Mouse (Mus musculus) frontal cortex, postnatal 14 days (tissue): ENCODE measurements around the gene Sgsm2.

Experiments
- DNase-seq, 2 experiments: peaks; one replicate each; pipeline ENCODE4 v3.0.0; 2022; ENCODE audit warnings: low spot score in 2 of 2

Sgsm2 gene

GRCm38 (mm10) chr11:74841366-74841765 is 55.5 kb downstream of the Sgsm2 start:
- DNase-seq: no peak

GRCm38 (mm10) chr11:74840739-74841138 is 56.1 kb downstream of the Sgsm2 start:
- DNase-seq: no peak

- no peak for DNase-seq
These were observed 56.8 kb downstream of the Sgsm2 start for GRCm38 (mm10) chr11:74839860-74840715.

DNA sequence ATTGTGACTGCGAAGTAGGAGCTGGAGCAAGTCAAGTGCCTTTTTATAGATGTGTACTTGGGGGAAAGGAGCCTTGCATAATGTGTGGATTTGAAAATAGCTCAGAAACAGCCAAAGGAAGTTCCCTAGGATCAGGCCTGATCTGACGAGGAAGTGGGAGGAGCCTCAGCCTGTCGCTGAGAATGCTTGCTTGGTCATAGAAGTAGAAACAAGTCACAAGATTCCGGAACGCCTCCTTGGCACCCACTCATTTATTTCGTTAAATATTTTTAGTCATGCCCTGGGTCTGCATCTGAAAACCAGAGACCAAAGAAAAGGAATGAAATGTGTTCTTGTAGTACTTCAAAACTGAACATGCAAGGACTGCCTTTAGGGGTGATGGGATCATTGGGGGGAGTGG is 57.9 kb downstream of the Sgsm2 start:
- peak; percentile 63 to 66 for DNase-seq

- peak; percentile 85 to 88 for DNase-seq
These were observed 58.4 kb downstream of the Sgsm2 start for GRCm38 (mm10) chr11:74838441-74838840.

GRCm38 (mm10) chr11:74837694-74838431 is 59.0 kb downstream of the Sgsm2 start:
- peak; percentile 86 for DNase-seq

GRCm38 (mm10) chr11:74837056-74837693 is 59.7 kb downstream of the Sgsm2 start:
- DNase-seq: no peak

GRCm38 (mm10) chr11:74836225-74837055 is 60.4 kb downstream of the Sgsm2 start:
- peak in 1 of 2 experiments; percentile 4 for DNase-seq

- no peak for DNase-seq
These were observed 61.2 kb downstream of the Sgsm2 start for GRCm38 (mm10) chr11:74835593-74836224.

GRCm38 (mm10) chr11:74834650-74835277 is 62.1 kb downstream of the Sgsm2 start:
- no peak for DNase-seq

DNA sequence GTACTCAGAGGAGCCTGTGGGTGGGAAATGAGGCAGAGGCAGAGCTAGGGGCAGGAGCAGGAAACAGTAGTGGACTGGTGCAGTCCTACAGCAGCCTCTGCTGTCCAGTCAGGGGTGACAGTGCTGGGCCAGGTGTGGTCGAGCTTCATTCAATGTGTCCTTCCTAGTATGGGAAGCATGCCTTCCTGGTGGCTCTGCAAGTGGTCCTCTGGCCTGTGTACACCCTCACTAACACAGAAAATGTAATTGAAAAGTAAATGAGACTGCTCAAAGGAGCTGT is 62.6 kb downstream of the Sgsm2 start:
- DNase-seq: peak in 1 of 2 experiments; percentile 4

DNA sequence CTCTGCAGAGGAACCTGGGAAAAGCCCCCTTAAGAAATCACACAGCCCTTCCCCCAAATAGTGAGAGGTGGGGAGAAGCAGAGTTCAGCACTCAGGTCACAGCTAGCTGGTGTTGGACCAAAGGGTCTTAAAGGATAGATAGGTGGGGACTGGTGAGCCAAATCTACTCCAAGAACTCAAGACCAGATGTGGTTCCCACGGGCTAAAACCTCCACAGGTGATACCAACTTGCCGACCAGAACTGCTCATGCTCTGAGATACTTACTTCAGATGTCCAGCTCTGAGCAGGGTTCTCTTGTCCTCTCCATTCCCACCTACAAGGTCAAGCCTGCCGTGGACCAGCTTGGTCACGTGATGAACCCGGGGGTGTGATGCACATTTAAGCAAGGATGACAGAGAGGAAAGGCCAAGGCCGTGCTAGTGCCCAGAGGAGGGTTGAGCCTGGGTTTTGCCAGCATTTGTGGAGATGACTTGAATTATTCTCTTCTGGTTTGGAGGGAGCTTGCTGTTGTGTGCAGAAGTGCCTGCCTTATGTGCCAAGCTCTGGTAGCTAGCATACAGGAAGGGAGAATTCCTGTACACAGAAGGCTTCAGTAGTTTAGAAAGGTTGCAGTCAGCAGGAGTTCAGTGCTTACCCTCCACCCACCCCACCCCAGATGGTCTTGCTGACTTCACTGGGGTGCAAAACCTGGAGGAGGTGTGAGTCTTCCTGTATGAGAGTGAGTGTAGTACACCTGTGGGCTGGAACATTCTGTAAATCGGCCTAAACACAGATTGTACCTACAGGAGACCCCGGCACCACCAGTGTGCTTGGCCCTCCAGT is 63.1 kb downstream of the Sgsm2 start:
- DNase-seq: no peak

DNA sequence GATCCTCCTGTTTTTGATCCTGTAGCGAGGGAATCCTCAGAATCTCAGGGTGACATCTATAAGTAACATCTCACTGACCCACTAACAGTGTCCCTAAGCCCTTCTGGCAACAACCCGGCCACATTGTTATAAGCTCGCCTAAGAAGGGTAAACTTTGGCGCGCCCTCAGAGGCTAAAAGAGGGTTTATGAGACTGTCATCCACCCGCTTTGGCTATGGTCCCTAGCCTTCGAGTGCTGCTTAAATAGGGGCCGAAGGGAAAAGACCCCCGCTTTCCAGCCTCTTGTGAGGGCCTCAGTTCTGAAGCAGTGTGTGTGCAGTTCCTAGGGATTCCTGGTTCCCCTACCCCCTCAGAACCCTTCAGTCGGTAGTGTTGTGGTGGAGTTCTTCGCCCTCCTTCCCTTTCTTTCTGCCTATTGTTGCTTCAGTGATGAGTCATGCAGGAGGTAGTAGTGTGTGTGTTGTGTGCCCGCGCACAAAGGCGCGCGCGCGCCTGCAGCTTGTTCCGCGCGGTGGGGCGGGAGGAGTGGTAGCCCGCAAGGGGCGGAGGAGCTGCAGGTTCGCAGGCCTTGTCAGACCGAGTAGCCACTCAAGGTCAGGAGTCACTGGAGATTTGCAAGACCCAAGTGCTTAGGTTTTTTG is 64.2 kb downstream of the Sgsm2 start:
- no peak for DNase-seq

DNA sequence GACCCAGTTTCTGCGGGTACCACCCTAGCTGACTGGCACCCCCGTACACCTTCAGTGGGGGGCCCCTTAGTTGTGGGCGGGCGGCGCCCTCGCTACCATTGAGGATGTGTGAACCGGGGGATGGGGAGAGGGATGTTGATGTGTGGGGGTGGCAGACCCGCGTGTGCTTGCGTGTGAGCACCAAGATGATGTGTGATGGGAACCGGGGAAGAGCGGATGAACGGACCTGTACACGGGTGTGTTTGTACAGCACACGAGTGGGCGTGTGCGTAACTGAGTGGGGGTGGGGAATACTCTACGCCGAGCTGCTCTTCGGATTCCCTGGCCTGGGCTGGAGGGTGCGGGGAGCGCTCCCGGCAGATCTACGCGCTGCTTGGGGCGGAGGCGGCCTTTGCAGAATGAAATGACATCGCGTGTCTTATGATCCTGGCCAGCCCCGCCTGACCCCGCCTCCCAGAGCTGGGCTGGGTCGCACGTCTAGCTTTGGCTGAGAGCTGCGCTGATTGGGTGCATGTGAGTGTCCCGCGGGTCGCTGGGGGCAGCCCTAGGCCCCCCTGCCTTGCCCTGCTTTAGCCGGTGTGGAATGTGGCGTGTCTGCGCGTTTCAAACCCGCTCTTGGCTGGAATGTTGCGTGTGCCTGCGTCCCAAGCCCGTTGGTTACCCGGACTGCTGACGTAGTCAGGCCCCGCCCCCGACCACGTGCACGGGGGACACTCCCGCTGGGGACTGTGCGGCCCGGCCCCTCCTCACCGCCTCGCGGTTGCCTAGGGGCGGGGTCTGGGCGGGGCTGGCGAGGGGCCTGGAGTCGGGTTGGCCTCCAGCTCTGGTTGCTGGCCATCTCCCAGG is 65.0 kb downstream of the Sgsm2 start:
- peak; percentile 96 to 97 for DNase-seq

DNA sequence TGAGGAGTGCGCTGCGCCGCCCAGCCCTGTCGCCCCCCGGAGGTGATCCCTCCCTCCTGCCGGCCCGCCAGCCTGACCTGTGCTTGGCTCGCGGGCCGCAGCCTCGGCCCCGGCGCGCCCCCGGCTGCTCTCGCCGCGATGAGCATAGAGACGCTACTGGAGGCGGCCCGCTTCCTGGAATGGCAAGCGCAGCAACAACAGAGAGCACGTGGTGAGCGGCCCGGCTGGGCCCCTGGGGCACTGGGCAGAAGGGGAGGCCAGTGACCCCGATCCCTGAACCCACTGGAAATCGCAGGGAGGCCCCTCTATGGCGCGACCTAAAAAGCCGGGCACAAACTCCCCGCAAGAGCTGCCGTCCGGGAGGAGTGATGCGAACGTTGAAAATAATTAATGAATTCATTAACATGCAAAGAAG is 65.7 kb downstream of the Sgsm2 start:
- no peak for DNase-seq

GRCm38 (mm10) chr11:74830256-74831161 is 66.4 kb downstream of the Sgsm2 start, which contains the start of gene Mnt:
Mnt (plus strand) TSS chr11:74830920.
- DNase-seq: peak; percentile 98 to 99

DNA sequence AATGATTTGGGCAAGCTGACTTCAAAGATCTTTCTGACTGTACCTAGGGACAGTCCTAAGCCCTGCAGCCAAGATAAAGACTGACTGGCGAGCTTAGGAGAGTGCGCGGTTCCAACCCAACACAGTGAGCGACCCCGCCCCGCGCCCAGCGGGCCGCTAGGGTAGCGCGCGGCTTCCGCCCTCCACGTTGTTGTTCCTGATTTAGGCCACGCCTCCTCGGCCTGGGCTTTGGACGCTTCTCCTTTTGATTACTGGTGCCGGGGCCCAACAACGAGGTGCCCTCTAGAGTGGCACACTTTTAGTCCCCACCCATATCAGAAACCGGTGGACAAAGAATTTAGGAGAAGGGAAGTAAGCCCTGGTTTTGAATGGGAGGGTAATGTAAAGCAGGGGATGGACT is 67.0 kb downstream of the Sgsm2 start:
- DNase-seq: peak; percentile 71 to 77
